Mouse (Mus musculus): ENCODE results near the gene Zfp93.

Gene Zfp93

DNA sequence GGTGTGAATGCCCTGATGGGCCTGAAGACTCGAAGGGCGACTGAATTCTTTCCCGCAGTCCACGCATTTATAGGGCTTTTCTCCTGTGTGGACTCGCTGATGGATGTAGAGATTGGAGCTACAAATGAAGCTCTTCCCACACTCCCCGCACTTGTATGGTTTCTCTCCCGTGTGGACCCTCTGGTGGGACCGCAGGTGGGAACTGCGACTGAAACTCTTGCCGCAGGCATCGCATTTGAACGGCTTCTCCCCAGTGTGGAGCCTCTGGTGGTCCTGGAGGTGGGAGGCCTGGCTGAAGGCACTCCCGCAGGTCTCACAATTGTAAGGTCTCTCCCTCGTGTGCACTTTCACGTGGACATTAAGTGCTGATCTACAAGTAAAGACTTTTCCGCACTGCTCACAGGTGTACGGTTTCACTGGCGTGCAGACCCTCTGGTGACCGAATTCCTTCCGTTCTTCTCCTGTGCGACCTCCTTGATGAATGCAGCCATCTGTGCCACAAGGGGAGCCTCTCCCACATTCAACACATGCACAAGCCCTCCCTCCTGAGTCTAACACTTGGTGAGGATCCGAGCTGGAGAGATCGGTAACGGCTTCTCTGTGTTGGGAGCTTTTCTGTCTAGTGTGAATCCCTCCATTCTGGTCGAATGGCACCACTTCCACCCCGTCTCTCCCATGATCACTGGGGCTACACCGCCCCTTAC is 21.3 kb downstream of the Zfp93 start:
- DNase-seq, result no peak

DNA sequence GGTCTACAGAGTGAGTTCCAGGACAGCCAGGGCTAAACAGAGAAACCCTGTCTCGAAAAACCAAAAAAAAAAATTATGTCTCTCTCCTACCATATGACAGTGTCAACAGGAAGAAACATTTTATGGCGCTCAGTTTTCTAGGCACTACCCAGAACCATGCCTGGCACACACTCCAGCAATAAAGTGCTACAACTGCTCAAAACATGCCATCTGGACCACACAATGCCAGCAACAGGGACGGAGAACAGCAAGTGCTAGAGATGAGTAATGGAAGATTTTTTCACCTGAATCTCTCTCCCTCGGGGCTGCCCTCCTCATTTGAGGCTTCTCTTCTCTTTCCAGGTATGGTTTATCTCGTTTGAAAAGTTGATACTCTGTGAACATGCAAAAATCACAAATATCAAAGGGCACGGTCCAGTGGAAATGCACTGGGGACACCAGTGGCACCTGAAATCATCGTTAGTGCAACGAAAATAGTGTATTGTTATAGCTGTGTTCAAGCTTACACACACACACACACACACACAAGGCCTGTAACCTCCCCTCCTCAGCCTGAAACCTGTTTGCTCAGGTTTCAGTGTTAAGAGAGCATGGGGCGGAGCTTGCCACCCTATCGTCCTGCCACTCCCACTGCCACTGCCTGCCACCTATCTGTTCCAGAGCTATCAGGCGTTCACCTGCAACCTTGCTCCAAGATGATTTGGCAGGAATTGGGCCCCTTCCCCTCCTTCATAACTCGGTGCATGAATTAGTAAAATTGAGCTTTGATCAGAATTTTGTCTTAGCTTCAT is 23.0 kb downstream of the Zfp93 start:
- DNase-seq, result no peak

DNA sequence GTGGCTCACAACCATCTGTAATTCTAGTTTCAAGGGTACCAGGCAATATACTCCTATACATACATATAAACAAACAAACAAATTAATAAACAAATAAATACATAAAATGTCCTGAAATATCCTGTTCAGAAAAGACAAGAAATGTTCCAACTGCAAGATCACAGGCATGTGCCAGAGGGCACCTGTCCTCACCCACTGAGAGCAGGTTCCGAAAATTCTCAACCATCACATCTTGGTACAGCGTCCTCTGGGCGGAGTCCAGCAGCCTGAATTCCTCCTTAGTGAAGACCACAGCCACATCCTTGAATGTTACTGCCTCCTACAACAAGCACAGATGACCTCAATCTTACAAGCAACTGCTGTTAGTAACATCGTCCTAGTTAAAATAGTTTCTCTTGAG is 24.5 kb downstream of the Zfp93 start:
- DNase-seq, result no peak

DNA sequence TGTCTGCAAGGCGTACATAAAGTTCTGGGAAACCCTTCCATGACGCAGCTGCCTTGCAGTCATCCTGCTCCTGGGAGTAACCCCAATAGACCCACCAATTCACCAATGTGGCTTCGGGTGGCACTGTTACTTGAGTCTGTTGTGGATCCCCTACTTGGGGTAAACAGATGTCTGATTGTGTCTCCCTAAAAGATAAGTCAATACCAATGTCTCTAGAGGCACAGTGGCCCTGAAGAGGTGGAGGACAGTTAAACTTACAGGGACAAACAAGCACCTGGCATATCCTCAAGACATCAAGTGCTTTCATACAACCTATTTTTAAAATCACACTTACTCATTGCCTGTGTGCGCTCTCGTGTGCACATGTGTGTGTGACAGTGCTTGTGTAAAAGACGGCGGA is 25.2 kb downstream of the Zfp93 start:
- no peak for DNase-seq

DNA sequence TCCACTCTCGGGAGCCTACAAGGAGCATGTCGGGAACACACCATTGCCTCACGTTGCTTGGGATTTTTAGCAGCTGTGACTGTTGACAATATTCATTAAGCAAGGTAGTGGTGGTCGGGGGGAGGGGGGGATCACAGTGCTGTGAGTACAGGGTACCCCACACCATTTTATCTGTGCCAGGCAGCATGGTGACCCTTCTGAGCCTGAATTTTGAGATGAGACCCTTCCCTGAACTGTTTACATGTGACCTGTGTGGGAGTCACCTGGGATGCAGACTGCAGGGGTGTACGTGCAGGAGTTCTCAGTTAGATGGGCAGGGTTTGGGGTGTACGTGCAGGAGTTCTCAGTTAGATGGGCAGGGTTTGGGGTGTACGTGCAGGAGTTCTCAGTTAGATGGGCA is 26.2 kb downstream of the Zfp93 start:
- DNase-seq, result no peak

DNA sequence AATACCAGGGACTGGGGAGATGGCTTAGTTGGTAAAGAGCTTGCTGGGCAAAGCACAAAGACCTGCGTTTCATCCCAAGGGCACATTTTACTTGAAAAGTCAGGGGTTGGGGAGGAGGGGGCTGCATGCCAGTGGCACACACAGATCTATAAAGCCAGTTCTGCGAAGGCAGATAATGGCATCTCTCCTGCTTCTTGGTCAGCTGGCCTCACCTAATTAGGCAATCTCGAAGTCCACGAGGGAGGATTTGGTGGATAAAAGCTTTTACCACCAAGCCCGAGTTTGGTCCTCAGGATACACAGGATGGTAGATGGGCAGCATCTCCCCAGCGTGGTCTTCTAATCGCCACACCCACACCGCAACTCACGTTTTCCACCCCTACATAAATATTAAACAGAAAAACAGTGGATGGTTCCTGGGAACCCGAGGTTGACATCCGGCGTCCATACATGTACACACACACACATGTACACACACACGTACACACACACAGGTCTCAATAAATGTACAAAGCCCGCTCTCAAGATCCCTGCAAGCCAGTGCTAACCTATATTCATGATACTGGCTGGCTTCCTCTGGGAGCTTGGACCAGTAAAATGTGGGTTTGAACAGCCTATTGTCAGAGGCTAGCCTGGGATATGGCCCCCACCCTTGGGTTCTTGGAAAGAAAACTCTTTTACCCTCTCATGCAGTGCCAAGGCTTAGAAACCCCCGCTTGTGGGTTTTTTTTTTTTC is 27.3 kb downstream of the Zfp93 start:
- DNase-seq, result no peak

DNA sequence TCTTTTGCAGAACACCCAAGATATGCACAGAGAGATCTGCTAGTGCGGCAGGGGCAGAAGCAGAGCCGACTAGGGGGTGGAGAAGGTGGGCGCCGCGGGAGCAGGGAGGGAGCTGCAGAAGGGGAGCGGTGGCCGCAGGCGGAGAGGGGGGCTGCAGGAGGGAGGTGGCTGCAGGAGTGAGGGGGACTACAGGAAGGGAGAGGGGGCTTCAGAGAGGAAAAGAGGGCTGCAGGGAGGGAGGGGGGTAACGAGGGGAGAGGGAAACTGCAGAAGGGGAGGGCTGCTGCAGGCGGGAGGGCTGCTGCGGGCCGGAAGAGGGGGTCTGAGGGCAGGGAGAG is 28.4 kb downstream of the Zfp93 start:
- DNase-seq, result no peak

DNA sequence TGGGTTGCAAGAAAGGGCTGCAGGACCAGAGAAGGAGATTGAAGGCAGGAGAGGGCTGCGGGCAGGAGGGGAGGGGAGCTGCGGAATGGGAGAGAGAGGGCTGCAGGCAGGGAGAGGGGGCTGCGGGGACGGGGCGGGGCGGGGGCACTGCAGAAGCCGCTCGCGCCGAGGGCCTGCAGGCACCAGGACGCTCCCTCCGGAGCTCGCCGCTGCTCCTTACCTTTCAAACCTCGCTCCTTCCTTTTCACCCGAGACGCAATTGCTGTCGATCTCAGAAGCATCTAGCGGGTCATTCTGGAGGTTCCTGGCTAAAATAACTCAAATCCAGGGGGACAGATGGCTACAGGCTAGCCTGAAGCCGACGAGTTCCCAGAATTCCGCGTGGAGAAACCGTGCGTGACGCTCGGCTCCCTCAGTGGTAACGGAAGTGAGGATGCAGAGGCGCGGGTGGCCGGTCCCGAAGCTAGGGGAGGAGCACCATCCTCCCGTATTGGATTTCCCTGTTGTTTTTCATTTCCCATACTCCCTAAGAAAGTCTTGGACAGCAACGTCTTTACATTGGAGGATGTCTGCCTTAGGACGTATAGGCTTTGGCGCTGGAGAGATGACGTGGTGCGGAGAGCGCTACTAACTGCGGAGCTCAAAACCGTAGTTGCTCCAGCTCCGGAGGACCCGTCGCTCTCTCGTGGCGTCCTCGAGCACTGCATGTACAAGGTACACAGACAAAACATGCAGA is 28.9 kb downstream of the Zfp93 start:
- peak; percentile 61 for DNase-seq

DNA sequence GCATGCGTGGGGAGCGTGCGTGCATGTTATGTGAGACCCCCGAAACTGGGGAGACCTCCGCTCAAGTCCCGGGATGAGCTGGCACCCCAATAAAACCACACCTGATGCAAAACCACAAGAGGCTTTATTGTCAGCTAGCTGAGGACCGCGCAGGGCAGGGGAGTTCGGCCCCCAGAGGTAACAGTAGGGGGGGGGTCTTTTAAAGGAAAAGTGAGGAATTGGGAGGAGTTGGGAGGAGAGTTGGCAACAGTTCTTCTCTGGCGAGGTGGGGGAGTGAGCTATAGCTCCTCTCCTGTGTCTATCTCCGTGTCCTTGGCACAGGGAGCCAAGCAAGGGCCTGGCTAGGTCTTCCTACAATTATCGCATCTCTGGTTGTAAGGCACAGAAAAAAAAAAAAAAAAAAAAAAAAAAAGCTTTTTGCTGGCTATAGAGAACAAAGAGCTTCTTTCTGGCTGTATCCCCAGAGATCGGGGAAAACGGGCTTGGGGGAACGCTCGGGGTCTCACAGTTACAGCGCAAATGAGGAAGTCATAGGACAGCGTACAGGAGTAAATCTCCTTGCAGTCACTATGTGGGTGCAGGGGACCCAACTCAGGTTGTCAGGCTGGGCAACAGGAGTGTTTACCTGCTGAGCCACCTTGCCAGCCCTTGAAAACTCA is 29.7 kb downstream of the Zfp93 start:
- no peak for DNase-seq

DNA sequence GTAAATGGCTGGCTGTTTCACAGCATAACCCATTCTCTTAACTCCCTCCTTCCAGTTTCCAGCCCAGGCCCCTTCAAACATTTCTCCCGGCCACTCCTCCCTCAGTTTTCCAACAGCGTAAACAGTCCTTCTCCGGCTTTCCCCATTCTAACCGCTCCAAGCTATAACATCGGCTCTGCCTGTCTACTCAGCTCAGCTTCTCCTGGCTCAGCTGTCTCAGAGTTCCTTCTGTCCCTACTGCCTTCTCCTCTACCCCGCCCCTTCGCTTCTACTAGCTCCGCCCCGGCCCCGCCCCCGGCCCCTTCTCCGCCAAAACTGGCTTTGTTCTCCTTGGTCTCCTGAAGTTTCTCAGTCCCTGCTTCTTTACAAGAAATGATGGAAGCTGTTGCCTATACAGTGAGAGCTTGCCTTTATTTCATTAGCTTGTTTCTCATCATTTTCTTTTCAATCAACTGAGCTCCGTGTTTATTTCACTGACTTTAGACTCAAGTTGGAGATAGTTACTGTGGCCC is 30.6 kb downstream of the Zfp93 start, which contains the start of gene Zfp61:
Gene Zfp61, minus strand, starts transcription at position 462 of the 512 bp plus-strand sequence.
- peak; percentile 51 for DNase-seq

DNA sequence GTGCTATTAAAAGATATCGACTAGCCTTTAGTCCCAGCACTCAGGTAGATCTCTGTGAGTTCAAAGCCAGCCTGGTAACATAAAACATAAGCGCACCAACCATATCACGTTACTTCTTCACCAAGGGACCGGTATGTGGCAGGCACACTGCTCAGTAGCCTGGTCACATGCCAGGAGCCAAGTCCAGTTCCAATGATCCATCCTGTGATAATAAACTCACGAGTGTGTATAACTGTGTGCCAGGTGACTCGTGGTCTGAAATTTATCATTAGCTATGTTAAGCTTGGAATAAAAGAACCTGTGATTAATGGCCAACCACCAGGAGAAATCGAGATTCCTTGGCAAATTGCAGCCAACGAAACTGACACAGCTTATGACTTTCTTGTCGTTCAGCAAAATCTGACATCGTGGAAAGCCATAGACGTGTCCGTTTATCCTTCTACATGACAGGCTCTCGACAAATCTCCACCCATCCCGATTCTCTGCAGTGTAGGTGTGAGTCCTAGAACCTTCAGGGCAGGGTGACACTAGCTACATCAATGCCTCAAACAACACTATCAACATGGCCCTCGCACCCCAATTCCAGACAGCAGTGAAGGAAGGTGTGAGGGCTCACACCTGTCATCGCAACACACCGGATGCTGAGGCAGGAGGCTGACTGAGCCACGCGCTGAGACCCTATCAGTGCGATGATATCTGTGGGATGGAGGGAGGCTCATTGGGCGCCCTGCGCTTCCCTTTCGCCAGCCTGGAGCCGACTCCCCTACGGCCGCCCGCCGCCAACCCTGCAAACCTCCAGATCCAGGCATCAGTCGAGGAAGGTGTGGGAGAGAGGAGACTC is 45.7 kb downstream of the Zfp93 start:
- no peak for DNase-seq

DNA sequence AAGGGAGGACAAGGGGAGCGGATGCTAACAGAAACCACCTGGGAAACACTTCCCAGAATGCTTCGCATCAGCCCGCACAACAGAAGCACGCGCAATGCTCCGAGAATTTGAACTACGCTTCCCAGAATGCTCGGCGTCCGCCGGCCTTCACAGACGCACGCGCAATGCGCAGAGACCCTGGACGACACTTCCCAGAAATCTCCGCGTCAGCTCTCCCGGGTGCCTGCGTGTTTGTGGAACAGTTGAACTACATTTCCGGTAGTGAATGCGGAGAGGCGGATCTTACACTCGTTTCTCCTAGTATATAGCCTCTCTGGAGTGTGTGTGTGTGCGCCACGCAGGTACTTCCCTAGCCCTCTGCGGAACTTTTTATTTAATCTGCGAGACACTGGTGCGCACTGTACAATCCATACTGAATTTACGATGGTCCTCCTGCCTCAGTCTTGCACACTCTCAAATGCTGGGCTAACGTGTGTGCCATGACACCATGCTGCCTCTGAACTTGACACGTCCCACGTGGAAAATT is 46.4 kb downstream of the Zfp93 start, which contains the start of gene Zfp94:
Gene Zfp94, minus strand, starts transcription at position 100 of the 526 bp plus-strand sequence.
- peak; percentile 93 for DNase-seq

DNA sequence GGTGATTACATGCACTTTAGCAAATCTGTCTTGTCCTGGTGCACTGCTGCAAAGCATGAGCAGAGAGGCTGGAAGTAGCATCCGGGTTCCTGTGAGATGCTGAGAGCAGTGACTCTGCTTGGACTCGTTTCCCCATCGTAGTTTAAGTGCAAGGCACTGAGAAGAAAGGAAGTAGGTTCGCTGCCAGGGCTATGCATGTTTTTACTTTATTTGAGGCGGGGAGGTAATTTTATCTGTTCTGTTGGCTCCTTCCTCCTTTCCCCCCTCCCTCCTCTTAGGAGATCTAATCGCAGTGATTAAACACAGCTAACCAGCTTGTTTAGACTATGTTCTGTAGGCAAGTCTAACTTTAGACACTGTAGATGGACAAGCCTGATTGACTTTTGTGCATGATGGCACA is 48.7 kb downstream of the Zfp93 start:
- DNase-seq, result no peak

DNA sequence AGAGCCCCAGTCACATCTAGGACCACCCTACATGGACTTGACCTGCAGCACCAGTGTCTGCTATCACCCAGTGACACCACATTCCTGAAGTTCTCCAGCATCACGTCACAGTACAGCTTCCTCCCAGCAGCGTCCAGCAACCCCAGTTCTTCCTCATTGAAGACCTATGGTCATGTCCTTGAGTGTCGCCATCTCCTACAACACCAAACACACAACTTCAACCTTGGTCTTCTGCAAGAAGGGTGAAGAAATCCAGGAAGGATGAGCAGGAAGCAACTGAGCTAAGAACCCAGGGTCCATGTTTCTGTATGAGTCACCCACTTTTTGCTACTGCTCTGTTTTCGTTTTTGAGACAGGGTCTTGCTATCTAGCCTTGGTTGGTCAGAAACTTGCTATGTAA is 52.4 kb downstream of the Zfp93 start:
- DNase-seq, result no peak

DNA sequence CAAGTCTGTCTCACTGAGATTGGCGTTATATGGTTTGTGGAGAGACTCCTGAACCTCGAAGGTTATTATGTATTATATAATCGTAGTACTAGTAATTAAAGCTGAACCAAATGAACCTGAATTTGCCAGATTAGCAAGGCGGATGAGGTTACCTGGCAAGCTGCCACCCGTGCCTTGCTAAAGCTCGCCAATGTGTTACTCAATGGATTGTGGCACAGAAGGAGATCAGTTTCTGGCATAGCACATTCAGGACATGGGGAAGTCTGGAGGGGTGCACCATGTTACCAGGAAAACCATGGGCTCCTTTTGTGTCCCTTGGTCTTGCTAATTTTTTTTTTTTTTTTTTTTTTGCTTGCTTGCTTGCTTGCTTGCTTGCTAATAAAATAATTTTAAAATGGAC is 55.0 kb downstream of the Zfp93 start:
- peak; percentile 22 for DNase-seq

DNA sequence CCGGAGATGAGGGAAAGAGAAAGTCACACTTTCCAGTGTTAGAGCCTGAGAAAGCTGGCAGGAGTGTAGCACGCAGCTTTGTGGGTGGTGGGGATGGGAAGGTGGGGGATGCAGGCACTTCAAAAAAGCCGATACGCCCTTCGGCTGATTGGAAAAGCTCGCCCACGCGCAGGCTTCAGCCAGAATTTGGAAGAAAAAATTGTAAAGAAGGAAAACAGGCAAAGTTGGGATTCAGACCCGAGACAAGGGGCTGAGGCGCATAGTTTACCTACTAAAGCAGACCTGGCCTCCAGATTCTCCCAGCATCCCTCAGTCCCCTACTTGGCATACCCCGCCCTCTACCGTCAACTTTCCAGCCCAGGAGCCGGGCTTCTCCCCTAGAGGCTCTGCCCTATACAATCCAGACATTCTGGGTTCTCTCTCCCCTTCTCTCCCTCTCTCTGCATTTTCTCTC is 55.5 kb downstream of the Zfp93 start:
- no peak for DNase-seq

DNA sequence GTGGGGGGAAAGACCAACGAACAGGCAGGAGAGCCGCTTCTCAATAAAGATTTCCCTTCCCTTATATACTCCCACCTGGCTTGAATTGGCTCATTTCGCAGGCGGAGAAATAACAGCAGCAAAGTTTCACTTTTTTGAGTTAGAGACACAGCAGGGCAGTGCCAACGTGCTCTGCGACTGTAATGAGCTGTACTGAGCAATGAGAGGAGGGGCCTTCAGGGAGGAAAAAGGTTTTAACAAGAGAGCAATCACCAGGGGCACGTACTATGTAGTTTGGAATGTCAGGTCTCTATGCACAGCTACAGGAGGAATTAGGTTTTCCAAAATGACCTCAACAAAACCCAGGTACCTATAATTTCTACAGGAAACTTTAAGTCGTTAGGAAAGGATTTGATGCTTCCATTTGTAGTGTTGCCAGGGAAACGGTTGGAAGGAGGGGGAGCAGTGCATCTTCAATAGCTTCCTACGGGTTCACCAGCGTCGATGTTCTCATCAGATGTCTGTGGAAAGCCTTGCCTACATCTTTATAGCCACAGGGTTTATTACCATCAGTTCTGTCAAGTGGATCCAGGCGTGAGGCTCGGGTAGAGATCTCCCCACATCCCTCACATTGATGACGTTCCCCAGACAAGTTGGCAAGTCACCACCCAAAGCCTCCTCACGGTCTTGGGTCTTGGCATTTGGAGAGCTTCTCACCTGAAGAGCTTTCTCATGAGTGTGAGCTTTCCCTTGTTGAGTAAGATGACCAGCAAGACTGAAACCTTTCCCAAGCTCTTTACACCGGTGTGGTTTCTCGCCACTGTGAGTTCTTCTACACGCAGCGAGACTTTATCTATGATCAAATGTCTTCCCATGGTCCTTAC is 56.3 kb downstream of the Zfp93 start:
- peak; percentile 9 for DNase-seq

All from lung, postnatal 14 days (tissue).